Mouse (Mus musculus) CH12F3 (cell line): ENCODE measurements around the gene Tbcd.

Experiments used
- in situ Hi-C: fragments of 300-500 bp; cut with MboI; formaldehyde crosslinking; loops from 2 replicates; pipeline ENCODE4 v1.14.3; 2020; ENCODE audit warnings: low sequenced_read_pairs

Tbcd gene

GRCm38 (mm10) chr11:121475699-121476415 lies 24.1 kb downstream of the Tbcd start:
- in situ Hi-C loops: no loop called here

GRCm38 (mm10) chr11:121479476-121480203 lies 27.9 kb downstream of the Tbcd start:
- in situ Hi-C loops: no loop called here

GRCm38 (mm10) chr11:121481129-121481528 lies 29.4 kb downstream of the Tbcd start:
- in situ Hi-C loops: no loop called here

- in situ Hi-C loops: no loop called here
Observed at GRCm38 (mm10) chr11:121485882-121486281, 34.1 kb downstream of the Tbcd start.

- in situ Hi-C loops: no loop called here
Observed at GRCm38 (mm10) chr11:121490651-121491050, 38.9 kb downstream of the Tbcd start.

GRCm38 (mm10) chr11:121500595-121500994 lies 48.8 kb downstream of the Tbcd start:
- in situ Hi-C loops: no loop called here

GRCm38 (mm10) chr11:121501525-121501924 lies 49.8 kb downstream of the Tbcd start:
- in situ Hi-C loops: no loop called here

GRCm38 (mm10) chr11:121502000-121502860 lies 50.5 kb downstream of the Tbcd start:
- in situ Hi-C loops: no loop called here

- in situ Hi-C loops: no loop called here
Observed at GRCm38 (mm10) chr11:121508478-121508877, 56.7 kb downstream of the Tbcd start.

- in situ Hi-C loops: no loop called here
Observed at GRCm38 (mm10) chr11:121510512-121511246, 58.9 kb downstream of the Tbcd start.

GRCm38 (mm10) chr11:121512896-121513572 lies 61.3 kb downstream of the Tbcd start:
- in situ Hi-C loops: no loop called here

GRCm38 (mm10) chr11:121515996-121516395 lies 64.2 kb downstream of the Tbcd start:
- in situ Hi-C loops: no loop called here

- in situ Hi-C loops: no loop called here
Observed at GRCm38 (mm10) chr11:121516906-121517305, 65.2 kb downstream of the Tbcd start.

GRCm38 (mm10) chr11:121517687-121518465 lies 66.1 kb downstream of the Tbcd start:
- in situ Hi-C loops: no loop called here

- in situ Hi-C loops: no loop called here
Observed at GRCm38 (mm10) chr11:121519131-121519530, 67.4 kb downstream of the Tbcd start, which contains the start of gene Zfp750. Gene Zfp750, minus strand, starts transcription at chr11:121519333.

- in situ Hi-C loops: no loop called here
Observed at GRCm38 (mm10) chr11:121519703-121520102, 68.0 kb downstream of the Tbcd start.

GRCm38 (mm10) chr11:121520761-121521160 lies 69.0 kb downstream of the Tbcd start:
- in situ Hi-C loops: no loop called here

GRCm38 (mm10) chr11:121522156-121522762 lies 70.5 kb downstream of the Tbcd start:
- in situ Hi-C loops: no loop called here

- in situ Hi-C loops: no loop called here
Observed at GRCm38 (mm10) chr11:121524191-121524590, 72.4 kb downstream of the Tbcd start.
